Mouse (Mus musculus): ENCODE measurements at regions not wholly inside any gene's neighbourhood (a gene's known extent, or its start where the extent isn't known, plus 50 kb on each side); places are given as distances from the start of the nearest gene placed in this dataset.

- H3K9ac ChIP-seq = no peak overlapping the region
- no peak overlapping the region for H3K4me2 ChIP-seq
- H3K4me1 ChIP-seq (replicated peaks) = no peaks in the 10 kb centered on the region
- no peaks in the 10 kb centered on the region for H3K27me3 ChIP-seq
- H3K27ac ChIP-seq (replicated peaks) = no peak overlapping the region
- no peak for ATAC-seq (ENCODE audit: low FRiP score, low read depth)
- no peaks in the 10 kb centered on the region for H3K36me3 ChIP-seq
- no peaks in the 10 kb centered on the region for H3K9me3 ChIP-seq
- H3K4me3 ChIP-seq = no peak overlapping the region
- WGBS = 81% methylated on average over 7 of the region's 7 CpGs
Observed at GRCm38 (mm10) chr10:96257935-96258334, 121.5 kb downstream of the Gm5426 start.

GRCm38 (mm10) chr10:96259242-96259641, 122.8 kb downstream of the Gm5426 start:
- Histone ChIP-seq H3K4me2 (no peak overlapping the region), H3K27ac (replicated peaks) (no peak overlapping the region), H3K36me3 (no peaks in the 10 kb centered on the region), H3K9me3 (no peaks in the 10 kb centered on the region), H3K4me1 (replicated peaks) (no peaks in the 10 kb centered on the region; the same call in 1 of the 2 replicates), H3K9ac (no peak overlapping the region), H3K4me3 (no peak overlapping the region), H3K27me3 (no peaks in the 10 kb centered on the region)
- ATAC-seq (ENCODE audit: low FRiP score, low read depth) = no peak
- 84% methylated on average over 10 of the region's 10 CpGs for WGBS

GRCm38 (mm10) chr10:96259648-96260047, 123.2 kb downstream of the Gm5426 start:
- Histone ChIP-seq H3K9ac (no peak overlapping the region), H3K4me3 (no peak overlapping the region), H3K27me3 (no peaks in the 10 kb centered on the region), H3K9me3 (no peaks in the 10 kb centered on the region), H3K36me3 (no peaks in the 10 kb centered on the region), H3K4me1 (replicated peaks) (no peaks in the 10 kb centered on the region; the same call in 1 of the 2 replicates), H3K4me2 (no peak overlapping the region), H3K27ac (replicated peaks) (no peak overlapping the region)
- 93% methylated on average over 8 of the region's 8 CpGs for WGBS
- ATAC-seq (ENCODE audit: low FRiP score, low read depth) = no peak

- Histone ChIP-seq H3K9me3 (no peaks in the 10 kb centered on the region), H3K36me3 (no peaks in the 10 kb centered on the region), H3K27me3 (no peaks in the 10 kb centered on the region), H3K9ac (no peak overlapping the region), H3K4me2 (no peak overlapping the region), H3K4me1 (replicated peaks) (no peaks in the 10 kb centered on the region; the same call in 1 of the 2 replicates), H3K27ac (replicated peaks) (no peak overlapping the region), H3K4me3 (no peak overlapping the region)
- ATAC-seq (ENCODE audit: low FRiP score, low read depth) = no peak
- WGBS = 38% methylated on average over 7 of the region's 7 CpGs
Observed at GRCm38 (mm10) chr10:96263544-96263943, 127.1 kb downstream of the Gm5426 start.

DNA sequence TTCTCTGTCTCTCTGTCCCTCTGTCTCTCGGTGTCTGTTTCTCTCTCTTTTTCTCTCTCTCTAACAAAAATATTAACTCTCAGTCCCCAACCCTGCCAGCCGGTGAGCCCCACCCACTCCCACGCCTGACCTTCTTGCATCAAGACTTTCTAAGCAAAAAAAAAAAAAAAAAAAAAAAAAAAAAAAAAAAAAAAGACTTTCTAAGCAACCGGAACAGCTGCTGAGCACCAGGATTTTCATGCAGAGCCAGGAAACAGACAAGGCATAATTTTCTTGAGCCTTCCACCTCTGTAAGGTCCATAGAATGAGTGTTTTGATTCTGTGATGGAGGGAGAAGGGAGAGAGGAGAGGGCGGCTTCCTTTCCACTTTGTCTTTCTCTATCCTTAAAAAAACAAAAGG, 128.0 kb downstream of the Gm5426 start:
- Histone ChIP-seq H3K4me1 (replicated peaks) (no peaks in the 10 kb centered on the region; the same call in 1 of the 2 replicates), H3K27me3 (no peaks in the 10 kb centered on the region), H3K36me3 (no peaks in the 10 kb centered on the region), H3K4me2 (no peak overlapping the region), H3K27ac (replicated peaks) (no peak overlapping the region), H3K9me3 (no peaks in the 10 kb centered on the region), H3K9ac (no peak overlapping the region), H3K4me3 (no peak overlapping the region)
- WGBS = 34% methylated on average over 5 of the region's 5 CpGs
- ATAC-seq (ENCODE audit: low FRiP score, low read depth) = no peak

DNA sequence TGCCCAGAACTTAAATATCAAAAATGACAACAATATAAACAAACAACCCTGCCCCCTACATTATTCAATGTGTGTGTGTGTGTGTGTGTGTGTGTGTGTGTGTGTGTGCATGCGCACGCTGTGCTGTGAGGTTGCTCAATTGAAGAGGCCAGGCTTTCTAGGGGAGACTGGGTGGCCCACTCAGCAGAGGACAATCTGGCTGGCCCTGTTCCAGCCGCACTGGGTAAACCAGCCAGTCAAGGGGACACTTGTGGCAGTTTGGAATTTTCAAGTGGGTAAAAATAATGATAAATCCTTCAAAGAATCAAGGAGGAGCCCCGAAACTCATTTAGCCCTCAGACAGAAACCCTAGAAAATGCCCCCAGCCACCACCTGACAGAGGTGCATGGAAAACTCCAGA, 128.5 kb downstream of the Gm5426 start:
- Histone ChIP-seq H3K9ac (no peak overlapping the region), H3K36me3 (no peaks in the 10 kb centered on the region), H3K27ac (replicated peaks) (no peak overlapping the region), H3K4me1 (replicated peaks) (no peaks in the 10 kb centered on the region; the same call in 1 of the 2 replicates), H3K4me2 (no peak overlapping the region), H3K27me3 (no peaks in the 10 kb centered on the region), H3K4me3 (no peak overlapping the region), H3K9me3 (no peaks in the 10 kb centered on the region)
- no peak for ATAC-seq (ENCODE audit: low FRiP score, low read depth)
- WGBS = 71% methylated on average over 4 of the region's 4 CpGs

GRCm38 (mm10) chr10:96266100-96266735, 129.8 kb downstream of the Gm5426 start:
- no peak overlapping the region for H3K4me3 ChIP-seq
- WGBS = 63% methylated on average over 9 of the region's 9 CpGs
- no peak for ATAC-seq (ENCODE audit: low FRiP score, low read depth)
- H3K27ac ChIP-seq (replicated peaks) = no peak overlapping the region
- no peaks in the 10 kb centered on the region; the same call in 1 of the 2 replicates for H3K4me1 ChIP-seq (replicated peaks)
- no peaks in the 10 kb centered on the region for H3K36me3 ChIP-seq
- no peaks in the 10 kb centered on the region for H3K27me3 ChIP-seq
- H3K4me2 ChIP-seq = no peak overlapping the region
- no peaks in the 10 kb centered on the region for H3K9me3 ChIP-seq
- no peak overlapping the region for H3K9ac ChIP-seq

DNA sequence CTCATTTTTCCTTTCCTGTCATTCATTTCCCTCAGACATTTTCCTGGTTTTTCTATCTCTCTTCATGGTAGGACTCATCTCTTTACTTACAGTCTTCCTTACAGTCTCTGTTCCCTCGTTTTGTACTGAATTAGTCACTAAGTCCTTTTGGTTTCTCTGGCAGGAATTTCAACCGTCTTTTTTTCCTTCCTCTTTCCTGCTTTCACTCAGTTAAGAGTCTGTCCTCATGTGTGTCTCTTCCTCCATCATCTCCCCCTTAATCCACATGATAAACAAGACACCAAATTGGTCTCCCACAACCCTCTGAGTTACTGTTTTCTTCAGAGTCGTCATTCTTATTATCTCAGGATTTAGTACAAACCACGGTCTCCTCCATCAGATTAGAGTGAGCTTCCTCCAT, 131.2 kb downstream of the Gm5426 start:
- Histone ChIP-seq H3K27ac (replicated peaks) (no peak overlapping the region), H3K9ac (no peak overlapping the region), H3K4me2 (no peak overlapping the region), H3K9me3 (no peaks in the 10 kb centered on the region), H3K4me3 (no peak overlapping the region), H3K4me1 (replicated peaks) (no peaks in the 10 kb centered on the region; the same call in 1 of the 2 replicates), H3K36me3 (no peaks in the 10 kb centered on the region), H3K27me3 (no peaks in the 10 kb centered on the region)
- 83% methylated on average over 4 of the region's 4 CpGs for WGBS
- no peak for ATAC-seq (ENCODE audit: low FRiP score, low read depth)

- H3K27ac ChIP-seq (replicated peaks) = no peak overlapping the region
- no peaks in the 10 kb centered on the region for H3K36me3 ChIP-seq
- WGBS = 91% methylated on average over 7 of the region's 7 CpGs
- H3K9ac ChIP-seq = no peak overlapping the region
- H3K9me3 ChIP-seq = no peaks in the 10 kb centered on the region
- H3K4me3 ChIP-seq = no peak overlapping the region
- H3K4me2 ChIP-seq = no peak overlapping the region
- no peaks in the 10 kb centered on the region for H3K4me1 ChIP-seq (replicated peaks)
- H3K27me3 ChIP-seq = no peaks in the 10 kb centered on the region
- no peak for ATAC-seq (ENCODE audit: low FRiP score, low read depth)
Observed at GRCm38 (mm10) chr10:96273607-96274365, 137.4 kb downstream of the Gm5426 start.

DNA sequence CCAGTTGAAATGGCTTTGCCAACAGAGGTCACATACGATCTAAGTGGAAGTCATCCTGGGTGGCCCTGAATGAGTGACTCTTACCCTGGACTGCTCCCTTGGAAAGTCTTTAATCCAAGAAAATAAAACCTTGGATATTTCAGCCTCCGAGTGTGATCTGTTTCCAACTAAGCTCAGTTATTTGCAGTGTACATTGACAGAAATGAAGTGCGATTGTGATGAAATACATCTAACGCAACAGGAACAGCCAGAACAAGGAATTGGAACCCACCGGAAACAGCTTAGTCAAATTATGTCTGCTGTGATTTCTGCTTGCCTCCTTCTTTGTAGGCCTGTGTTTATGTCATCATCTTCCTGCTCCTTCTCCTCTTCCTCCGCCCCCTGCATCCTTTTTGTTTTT, 143.7 kb downstream of the Gm5426 start:
- Histone ChIP-seq H3K9me3 (no peaks in the 10 kb centered on the region), H3K36me3 (no peaks in the 10 kb centered on the region), H3K27me3 (no peaks in the 10 kb centered on the region), H3K4me1 (replicated peaks) (no peaks in the 10 kb centered on the region), H3K4me3 (no peak overlapping the region), H3K27ac (replicated peaks) (no peak overlapping the region), H3K9ac (no peak overlapping the region), H3K4me2 (no peak overlapping the region)
- ATAC-seq (ENCODE audit: low FRiP score, low read depth) = no peak
- 93% methylated on average over 6 of the region's 6 CpGs for WGBS

DNA sequence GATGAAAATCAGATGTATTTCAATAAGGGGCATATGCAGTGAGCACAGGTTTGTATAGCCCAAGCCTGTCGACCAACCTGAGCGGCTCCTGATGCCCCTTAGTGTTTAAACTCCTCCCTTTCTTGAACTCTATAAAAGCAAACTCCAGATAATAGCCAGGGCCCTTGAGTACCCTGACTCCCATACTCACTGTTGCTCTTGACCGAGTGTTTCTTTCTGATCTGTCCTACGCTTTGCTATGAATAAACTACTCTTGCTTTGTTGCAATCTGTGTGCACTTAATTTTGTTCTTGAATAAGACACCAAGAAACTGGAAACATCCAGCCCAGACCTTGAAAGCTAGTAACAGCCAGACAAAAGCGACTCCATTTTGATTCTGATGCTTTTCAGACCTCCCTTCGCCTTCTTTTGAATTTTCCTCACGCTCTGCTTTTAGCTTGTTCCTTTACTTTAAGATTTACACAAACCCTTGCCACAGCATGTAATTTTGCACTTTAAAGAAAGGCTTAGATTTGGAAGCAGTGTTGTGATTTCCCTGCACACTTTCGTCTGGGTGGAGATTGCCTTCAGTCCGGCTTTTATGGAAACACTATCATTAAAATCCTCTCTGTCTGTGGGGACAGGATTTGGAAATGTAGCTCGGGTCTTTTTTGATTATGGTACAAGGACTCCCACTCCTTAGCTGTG, 149.1 kb downstream of the Gm5426 start:
- no peak for ATAC-seq (ENCODE audit: low FRiP score, low read depth)
- Histone ChIP-seq H3K4me1 (replicated peaks) (no peaks in the 10 kb centered on the region), H3K9me3 (no peaks in the 10 kb centered on the region), H3K27me3 (no peaks in the 10 kb centered on the region), H3K36me3 (no peaks in the 10 kb centered on the region), H3K4me2 (no peak overlapping the region), H3K9ac (no peak overlapping the region), H3K27ac (replicated peaks) (no peak overlapping the region), H3K4me3 (no peak overlapping the region)
- 62% methylated on average over 10 of the region's 10 CpGs for WGBS

- Histone ChIP-seq H3K27ac (replicated peaks) (no peak overlapping the region), H3K36me3 (no peaks in the 10 kb centered on the region), H3K4me2 (no peak overlapping the region), H3K4me1 (replicated peaks) (no peaks in the 10 kb centered on the region), H3K9me3 (no peaks in the 10 kb centered on the region), H3K9ac (no peak overlapping the region), H3K4me3 (no peak overlapping the region), H3K27me3 (no peaks in the 10 kb centered on the region)
- WGBS = 70% methylated on average over 2 of the region's 2 CpGs
- ATAC-seq (ENCODE audit: low FRiP score, low read depth) = no peak
Observed at GRCm38 (mm10) chr10:96286094-96286485, 149.7 kb downstream of the Gm5426 start.

Data from hindbrain, embryonic 15.5 days (tissue).